Mouse (Mus musculus): Measurements from ENCODE around the gene Fbxo46. TPM values are rescaled to one million over a fixed set of nuclear protein-coding genes. Genes with fewer than 3 reads are reported as not detected.

Fbxo46 gene
- polyA plus RNA-seq, 1 experiment from 2014 or later, result 16.4 TPM

- peaks cover 19% of the 10 kb centered on the region for H3K27me3 ChIP-seq (replicated peaks; ENCODE audit: control insufficient read depth, insufficient read depth, low read length)
Measured at GRCm38 (mm10) chr7:19095751-19096110, 23.9 kb upstream of the Fbxo46 start.

GRCm38 (mm10) chr7:19096421-19096976 lies 23.2 kb upstream of the Fbxo46 start:
- ATAC-seq, result no peak
- Histone ChIP-seq H3K9me3 (ENCODE audit: control insufficient read depth, low read length) (no peaks in the 10 kb centered on the region), H3K4me2 (ENCODE audit: low read length) (peak overlapping the region; percentile 99), H3K27ac (ENCODE audit: low read depth, low read length) (no peak overlapping the region), H3K36me3 (ENCODE audit: control insufficient read depth, insufficient read depth, low read length) (0 out of 2 replicates have a peak, but pooled peaks cover 5% of the 10 kb centered on the region), H3K4me1 (ENCODE audit: control insufficient read depth, insufficient read depth, low read depth, low read length) (peaks cover 34% of the 10 kb centered on the region), H3K4me3 (ENCODE audit: low read length) (peak overlapping the region; percentile 58), H3K27me3 (replicated peaks; ENCODE audit: control insufficient read depth, insufficient read depth, low read length) (peaks cover 13% of the 10 kb centered on the region), H3K9ac (ENCODE audit: low read depth, low read length) (peak overlapping the region; percentile 76)
- WGBS, result 60% methylated on average over 5 of the region's 5 CpGs

More at GRCm38 (mm10) chr7:19095751-19096110, 23.9 kb upstream of the Fbxo46 start:
- no peak overlapping the region; the same call in 1 of the 2 replicates for H3K27ac ChIP-seq (ENCODE audit: low read depth, low read length)
- no peaks in the 10 kb centered on the region for H3K9me3 ChIP-seq (ENCODE audit: control insufficient read depth, low read length)
- under 1% methylated on average over 19 of the region's 19 CpGs for WGBS
- peaks cover 34% of the 10 kb centered on the region for H3K4me1 ChIP-seq (ENCODE audit: control insufficient read depth, insufficient read depth, low read depth, low read length)
- peak overlapping the region; percentile 76 for H3K9ac ChIP-seq (ENCODE audit: low read depth, low read length)
- H3K4me3 ChIP-seq (ENCODE audit: low read length), result peak overlapping the region; percentile 58
- H3K36me3 ChIP-seq (ENCODE audit: control insufficient read depth, insufficient read depth, low read length), result 0 out of 2 replicates have a peak, but pooled peaks cover 6% of the 10 kb centered on the region
- no peak for ATAC-seq
- peak overlapping the region; percentile 99 for H3K4me2 ChIP-seq (ENCODE audit: low read length)

GRCm38 (mm10) chr7:19097217-19097616 lies 22.4 kb upstream of the Fbxo46 start:
- 59% methylated on average over 2 of the region's 2 CpGs for WGBS
- H3K4me2 ChIP-seq (ENCODE audit: low read length), result no peak overlapping the region
- H3K4me1 ChIP-seq (ENCODE audit: control insufficient read depth, insufficient read depth, low read depth, low read length), result peaks cover 34% of the 10 kb centered on the region

DNA sequence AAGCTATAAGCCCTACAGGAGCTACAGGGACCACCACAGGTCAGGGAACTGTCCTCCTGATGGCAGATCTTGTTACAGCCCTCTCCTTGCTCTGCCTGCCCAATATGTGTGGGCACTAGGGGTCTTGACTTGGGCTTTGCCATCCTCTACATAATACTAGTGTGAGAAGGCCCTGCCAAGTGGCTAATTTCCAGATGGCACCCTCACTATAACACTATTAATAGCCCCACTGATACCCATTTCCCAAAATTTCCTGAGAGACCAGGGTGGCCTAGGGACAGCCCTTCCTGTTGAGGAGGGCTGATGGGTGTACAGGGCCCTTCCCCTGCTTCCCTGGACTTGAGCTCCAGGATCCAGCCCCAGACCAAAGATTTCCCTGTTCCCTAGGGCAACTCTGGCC lies 21.8 kb upstream of the Fbxo46 start:
- ATAC-seq, result no peak
- H3K4me3 ChIP-seq (ENCODE audit: low read length), result no peak overlapping the region
- peaks cover 3% of the 10 kb centered on the region for H3K36me3 ChIP-seq (ENCODE audit: control insufficient read depth, insufficient read depth, low read length)
- H3K4me2 ChIP-seq (ENCODE audit: low read length), result no peak overlapping the region
- H3K27me3 ChIP-seq (replicated peaks; ENCODE audit: control insufficient read depth, insufficient read depth, low read length), result peaks cover 8% of the 10 kb centered on the region
- no peak overlapping the region for H3K27ac ChIP-seq (ENCODE audit: low read depth, low read length)
- peaks cover 32% of the 10 kb centered on the region for H3K4me1 ChIP-seq (ENCODE audit: control insufficient read depth, insufficient read depth, low read depth, low read length)
- H3K9ac ChIP-seq (ENCODE audit: low read depth, low read length), result no peak overlapping the region
- H3K9me3 ChIP-seq (ENCODE audit: control insufficient read depth, low read length), result no peaks in the 10 kb centered on the region; the same call in 1 of the 2 replicates

More at GRCm38 (mm10) chr7:19097217-19097616, 22.4 kb upstream of the Fbxo46 start:
- no peaks in the 10 kb centered on the region for H3K9me3 ChIP-seq (ENCODE audit: control insufficient read depth, low read length)
- H3K4me3 ChIP-seq (ENCODE audit: low read length), result no peak overlapping the region
- peaks cover 8% of the 10 kb centered on the region for H3K27me3 ChIP-seq (replicated peaks; ENCODE audit: control insufficient read depth, insufficient read depth, low read length)
- no peak overlapping the region for H3K9ac ChIP-seq (ENCODE audit: low read depth, low read length)
- no peak for ATAC-seq
- H3K36me3 ChIP-seq (ENCODE audit: control insufficient read depth, insufficient read depth, low read length), result no peaks in the 10 kb centered on the region
- no peak overlapping the region for H3K27ac ChIP-seq (ENCODE audit: low read depth, low read length)

DNA sequence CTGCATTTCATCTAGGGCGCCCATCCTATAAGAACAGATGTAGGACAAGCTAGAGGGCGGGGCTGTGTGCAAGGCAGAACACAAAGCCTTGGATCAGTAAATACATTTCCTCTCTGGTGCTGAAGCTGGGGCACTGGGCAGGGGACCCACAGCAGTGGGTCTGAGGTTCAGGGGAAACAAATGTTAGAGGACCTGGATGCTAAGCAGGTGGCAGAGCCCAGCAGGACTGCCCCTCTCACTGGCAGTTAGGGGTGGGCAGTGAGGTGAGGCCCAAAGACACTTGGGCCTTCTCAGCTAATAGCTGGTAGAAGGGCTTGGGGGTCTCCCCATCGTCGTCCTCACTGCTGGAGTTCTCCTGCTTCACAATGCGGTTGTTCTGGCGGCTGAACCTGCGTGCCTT lies 20.8 kb upstream of the Fbxo46 start:
- Histone ChIP-seq H3K27me3 (replicated peaks; ENCODE audit: control insufficient read depth, insufficient read depth, low read length) (peaks cover 8% of the 10 kb centered on the region), H3K27ac (ENCODE audit: low read depth, low read length) (no peak overlapping the region), H3K4me1 (ENCODE audit: control insufficient read depth, insufficient read depth, low read depth, low read length) (peaks cover 25% of the 10 kb centered on the region), H3K9ac (ENCODE audit: low read depth, low read length) (no peak overlapping the region), H3K9me3 (ENCODE audit: control insufficient read depth, low read length) (no peaks in the 10 kb centered on the region; the same call in 1 of the 2 replicates), H3K4me2 (ENCODE audit: low read length) (no peak overlapping the region), H3K4me3 (ENCODE audit: low read length) (no peak overlapping the region), H3K36me3 (ENCODE audit: control insufficient read depth, insufficient read depth, low read length) (peaks cover 8% of the 10 kb centered on the region)
- ATAC-seq, result no peak
- WGBS, result 54% methylated on average over 6 of the region's 7 CpGs

DNA sequence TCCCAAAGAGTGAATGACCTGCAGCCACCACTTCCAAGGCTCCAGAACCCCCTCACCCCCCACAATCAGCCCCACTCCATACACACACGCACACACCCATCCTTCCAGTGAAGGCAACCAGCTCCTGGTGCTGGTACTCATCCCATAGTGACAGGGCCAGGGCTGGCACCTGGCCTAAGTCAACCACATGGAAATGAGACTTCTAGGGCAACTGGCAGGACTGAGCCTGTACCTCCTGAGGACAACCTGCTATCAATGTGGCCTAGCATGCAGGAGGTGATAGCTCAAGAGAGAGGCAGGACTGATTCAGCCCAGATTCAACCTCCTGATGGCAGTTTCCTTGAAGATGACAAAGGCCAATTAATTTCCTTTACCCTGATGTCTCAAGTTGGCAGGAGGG lies 19.4 kb upstream of the Fbxo46 start:
- Histone ChIP-seq H3K27ac (ENCODE audit: low read depth, low read length) (no peak overlapping the region), H3K4me3 (ENCODE audit: low read length) (no peak overlapping the region), H3K9ac (ENCODE audit: low read depth, low read length) (no peak overlapping the region), H3K27me3 (replicated peaks; ENCODE audit: control insufficient read depth, insufficient read depth, low read length) (no peaks in the 10 kb centered on the region; the same call in none of the 2 replicates), H3K4me1 (ENCODE audit: control insufficient read depth, insufficient read depth, low read depth, low read length) (peaks cover 11% of the 10 kb centered on the region), H3K9me3 (ENCODE audit: control insufficient read depth, low read length) (no peaks in the 10 kb centered on the region; the same call in 1 of the 2 replicates), H3K4me2 (ENCODE audit: low read length) (no peak overlapping the region), H3K36me3 (ENCODE audit: control insufficient read depth, insufficient read depth, low read length) (peaks cover 8% of the 10 kb centered on the region)
- WGBS, result 86% methylated on average over 1 of the region's 1 CpGs
- ATAC-seq, result no peak

DNA sequence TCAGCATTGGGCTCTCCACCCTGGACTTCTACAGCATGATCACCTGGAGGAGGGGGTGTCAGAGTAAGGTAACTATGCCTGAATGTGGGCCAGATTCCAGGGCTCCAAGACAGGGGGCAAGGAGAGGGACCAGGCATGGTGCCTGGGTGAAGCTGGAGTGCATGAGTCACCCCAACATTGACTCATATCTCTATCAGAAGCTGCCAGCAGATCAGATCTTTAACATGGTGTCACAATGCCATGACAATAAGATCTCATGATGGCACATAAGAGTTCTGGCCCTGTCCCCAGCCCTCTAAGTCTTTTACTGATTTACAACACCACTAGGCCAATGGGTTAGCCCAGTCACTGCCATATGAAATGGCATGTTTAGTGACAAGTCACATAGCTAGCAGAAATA lies 15.9 kb upstream of the Fbxo46 start:
- no peak for ATAC-seq
- Histone ChIP-seq H3K9ac (ENCODE audit: low read depth, low read length) (no peak overlapping the region), H3K27me3 (replicated peaks; ENCODE audit: control insufficient read depth, insufficient read depth, low read length) (no peaks in the 10 kb centered on the region), H3K27ac (ENCODE audit: low read depth, low read length) (no peak overlapping the region), H3K4me1 (ENCODE audit: control insufficient read depth, insufficient read depth, low read depth, low read length) (no peaks in the 10 kb centered on the region), H3K4me3 (ENCODE audit: low read length) (no peak overlapping the region), H3K36me3 (ENCODE audit: control insufficient read depth, insufficient read depth, low read length) (peaks cover 8% of the 10 kb centered on the region), H3K4me2 (ENCODE audit: low read length) (no peak overlapping the region), H3K9me3 (ENCODE audit: control insufficient read depth, low read length) (no peaks in the 10 kb centered on the region; the same call in 1 of the 2 replicates)

- Histone ChIP-seq H3K36me3 (ENCODE audit: control insufficient read depth, insufficient read depth, low read length) (peaks cover 8% of the 10 kb centered on the region), H3K4me3 (ENCODE audit: low read length) (no peak overlapping the region), H3K27me3 (replicated peaks; ENCODE audit: control insufficient read depth, insufficient read depth, low read length) (no peaks in the 10 kb centered on the region), H3K4me1 (ENCODE audit: control insufficient read depth, insufficient read depth, low read depth, low read length) (no peaks in the 10 kb centered on the region), H3K4me2 (ENCODE audit: low read length) (no peak overlapping the region), H3K9ac (ENCODE audit: low read depth, low read length) (no peak overlapping the region), H3K9me3 (ENCODE audit: control insufficient read depth, low read length) (no peaks in the 10 kb centered on the region; the same call in 1 of the 2 replicates), H3K27ac (ENCODE audit: low read depth, low read length) (no peak overlapping the region)
- ATAC-seq, result no peak
- whole genome bisulfite sequencing, result 82% methylated on average over 2 of the region's 2 CpGs
Measured at GRCm38 (mm10) chr7:19104486-19104885, 15.2 kb upstream of the Fbxo46 start.

DNA sequence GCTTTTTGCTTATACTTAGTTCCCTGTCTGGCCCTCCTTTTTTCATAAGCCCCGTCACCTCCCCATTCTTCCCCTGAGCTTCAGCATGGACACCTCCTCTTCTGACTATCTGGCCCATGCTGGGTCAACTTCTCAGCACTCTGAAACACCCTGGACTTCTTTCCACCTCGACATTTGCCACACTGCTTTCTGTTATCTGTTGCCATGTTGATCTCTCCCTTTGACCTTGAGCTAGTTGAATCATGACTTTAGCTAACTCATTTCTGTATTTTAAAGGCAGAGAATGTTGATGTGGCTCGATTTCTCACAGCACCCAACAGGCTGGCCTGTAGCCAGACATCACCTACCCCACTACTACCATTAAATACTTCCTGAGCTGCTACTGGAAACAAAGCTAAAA lies 12.2 kb upstream of the Fbxo46 start:
- Histone ChIP-seq H3K4me1 (ENCODE audit: control insufficient read depth, insufficient read depth, low read depth, low read length) (no peaks in the 10 kb centered on the region), H3K9ac (ENCODE audit: low read depth, low read length) (no peak overlapping the region), H3K9me3 (ENCODE audit: control insufficient read depth, low read length) (no peaks in the 10 kb centered on the region; the same call in 1 of the 2 replicates), H3K27ac (ENCODE audit: low read depth, low read length) (no peak overlapping the region), H3K27me3 (replicated peaks; ENCODE audit: control insufficient read depth, insufficient read depth, low read length) (no peaks in the 10 kb centered on the region; the same call in 1 of the 2 replicates), H3K4me3 (ENCODE audit: low read length) (no peak overlapping the region), H3K36me3 (ENCODE audit: control insufficient read depth, insufficient read depth, low read length) (peaks cover 8% of the 10 kb centered on the region), H3K4me2 (ENCODE audit: low read length) (no peak overlapping the region)
- 64% methylated on average over 3 of the region's 3 CpGs for WGBS
- no peak for ATAC-seq

Data from hindbrain, embryonic 16.5 days (tissue).